Mouse (Mus musculus) left cerebral cortex, postnatal 25 days (tissue): ENCODE results near the gene Herpud2. TPM values are rescaled to one million over a fixed set of nuclear protein-coding genes. Genes with fewer than 3 reads are reported as not detected.

Source experiments
- DNase-seq, 2 experiments: peaks; one replicate each; pipeline ENCODE4 v3.0.0; 2022; ENCODE audit warnings: low spot score in 2 of 2, mixed read lengths in 1 of 2
- intact Hi-C: fragments of 180-260 bp; cut with DNase I; formaldehyde crosslinking; loops from one replicate; pipeline ENCODE4 v1.15.1; 2025
- total RNA-seq, 2 experiments: library from RNA; stranded (reverse); gene quantifications; 2 replicates each; pipeline ENCODE4 v1.2.3; 2021

The Herpud2 gene
- total RNA-seq, result 10 to 100 TPM; 51.9 to 52.2 TPM

DNA sequence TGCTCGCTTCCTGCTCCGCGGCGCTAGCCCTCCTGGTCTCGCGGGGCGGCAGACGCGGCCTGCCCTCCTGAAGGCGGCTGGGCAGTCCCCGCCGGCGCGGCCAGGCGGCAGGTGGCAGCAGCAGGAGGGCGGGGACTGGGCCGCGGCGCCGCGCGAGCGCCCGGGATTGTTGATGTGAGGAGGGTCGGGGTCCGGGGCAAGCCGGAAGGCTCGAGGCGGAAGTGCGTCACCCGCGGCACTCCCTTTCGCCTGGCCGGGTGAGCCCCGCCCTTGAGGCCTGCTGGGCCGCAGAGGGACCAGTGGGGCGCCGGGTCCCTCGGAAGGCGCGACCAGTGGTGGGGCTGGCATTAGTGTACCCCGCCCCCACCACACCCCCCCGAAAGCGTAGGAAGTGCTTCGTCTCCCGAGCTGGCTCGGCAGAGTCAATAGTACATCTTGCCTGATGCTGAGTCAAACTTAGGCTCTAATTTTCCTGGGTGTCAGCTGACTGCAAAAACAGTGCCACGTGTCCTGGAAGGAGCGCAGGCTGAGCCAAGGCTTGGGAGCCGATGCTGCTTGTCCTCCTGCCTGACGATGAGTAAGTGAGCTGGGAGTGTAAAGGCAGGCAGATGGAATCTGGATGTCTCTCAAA, at the start of gene Herpud2:
Herpud2 (minus strand) TSS at position 210 of the 631 bp plus-strand sequence.
- peak; percentile 91 to 96 for DNase-seq
- intact Hi-C loops, result loop anchor here (1.0 to 5.0 kb wide), 4 partner anchors 101 to 441 kb away; partner anchors contain the start of genes Eepd1 and Sept7

DNA sequence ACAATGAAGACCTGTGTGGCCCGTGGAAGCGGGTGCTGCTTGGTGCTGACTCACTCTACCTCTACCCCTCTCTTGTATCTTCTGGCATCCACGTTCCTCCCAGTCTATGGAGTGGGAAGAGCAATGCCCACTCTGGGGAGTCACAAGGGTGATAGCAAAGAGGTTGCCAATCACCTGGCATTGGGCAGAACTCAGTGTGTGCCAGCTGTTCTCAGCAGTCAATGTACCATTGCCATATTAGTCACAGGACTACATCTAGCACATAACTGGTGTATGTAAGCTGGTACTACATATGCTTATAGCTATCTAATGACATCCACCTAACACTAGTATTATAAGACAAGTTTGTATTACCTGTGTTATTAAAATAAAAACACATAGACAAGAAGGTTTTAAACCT, 49.4 kb upstream of the Herpud2 start:
- DNase-seq, result no peak
- intact Hi-C loops, result no loop called here

- DNase-seq, result no peak
- intact Hi-C loops, result no loop called here
Measured at GRCm38 (mm10) chr9:25200148-25200547, 48.5 kb upstream of the Herpud2 start.

- intact Hi-C loops, result no loop called here
Measured at GRCm38 (mm10) chr9:25196746-25197145, 45.1 kb upstream of the Herpud2 start.

GRCm38 (mm10) chr9:25191612-25192011, 40.0 kb upstream of the Herpud2 start:
- no peak for DNase-seq

More at GRCm38 (mm10) chr9:25196746-25197145, 45.1 kb upstream of the Herpud2 start:
- DNase-seq, result peak in 1 of 2 experiments; percentile 75

DNA sequence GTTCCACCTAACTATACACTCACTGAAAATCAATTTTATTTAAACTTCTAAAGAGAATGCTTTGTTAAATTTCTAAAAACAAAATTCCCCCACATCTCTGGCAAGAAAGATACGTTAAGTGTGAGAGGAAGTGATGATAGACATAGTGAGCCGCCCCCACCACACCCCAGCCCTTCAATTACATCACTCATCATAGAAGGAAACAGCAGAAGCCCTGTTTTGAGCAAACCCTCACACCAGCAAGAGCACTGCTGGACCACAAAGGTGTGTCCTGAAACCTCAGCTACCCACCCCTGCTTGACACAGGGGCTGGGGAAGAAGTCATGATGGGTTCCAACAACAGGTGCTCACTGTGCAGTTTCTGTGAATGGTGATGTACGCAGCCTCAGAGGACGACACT, 34.9 kb upstream of the Herpud2 start:
- intact Hi-C loops, result no loop called here
- DNase-seq, result peak in 1 of 2 experiments; percentile 57

More at GRCm38 (mm10) chr9:25191612-25192011, 40.0 kb upstream of the Herpud2 start:
- intact Hi-C loops, result no loop called here

DNA sequence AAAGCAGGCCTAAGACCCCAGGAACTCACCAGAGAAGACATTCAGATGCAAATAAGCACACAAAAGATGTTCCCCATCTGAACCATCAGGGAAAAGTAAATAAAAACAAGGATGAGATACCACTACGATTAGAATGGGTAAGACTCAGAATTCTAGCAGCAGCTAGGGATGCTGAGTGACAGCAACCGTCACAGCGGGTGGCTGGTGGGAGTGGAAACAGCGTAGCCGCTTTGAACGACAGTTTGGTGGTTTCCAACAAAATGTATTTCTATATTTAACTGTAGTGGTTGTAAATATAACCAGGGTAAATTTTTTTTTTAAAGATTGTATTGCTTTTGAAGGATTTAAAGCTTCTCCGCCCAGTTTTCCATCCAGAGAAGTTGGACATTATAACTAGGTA, 34.2 kb upstream of the Herpud2 start:
- no peak for DNase-seq

DNA sequence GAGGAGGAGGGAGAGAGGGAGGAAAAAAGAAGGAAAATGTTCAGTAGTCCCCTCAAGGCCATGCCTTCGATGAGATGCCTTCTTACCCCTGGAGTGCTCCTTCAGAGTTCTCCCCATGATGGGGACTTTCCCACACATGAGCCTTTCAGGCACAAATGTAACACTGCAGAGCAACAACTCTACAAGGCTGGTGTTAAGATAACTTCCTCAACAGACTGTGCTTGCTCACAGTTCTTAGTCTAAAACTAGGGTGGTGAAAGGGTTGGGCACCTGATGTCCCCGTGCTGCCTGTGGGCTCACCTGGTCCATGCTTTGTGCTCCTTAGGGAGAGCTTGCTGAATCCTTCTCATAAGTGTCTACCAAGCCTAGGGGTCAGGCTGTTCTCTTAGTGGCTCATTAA, 33.0 kb upstream of the Herpud2 start:
- intact Hi-C loops, result no loop called here
- no peak for DNase-seq

More for the DNA sequence above, 34.2 kb upstream of the Herpud2 start:
- intact Hi-C loops, result no loop called here

- DNase-seq, result no peak
- intact Hi-C loops, result no loop called here
Measured at GRCm38 (mm10) chr9:25178066-25178465, 26.4 kb upstream of the Herpud2 start.

DNA sequence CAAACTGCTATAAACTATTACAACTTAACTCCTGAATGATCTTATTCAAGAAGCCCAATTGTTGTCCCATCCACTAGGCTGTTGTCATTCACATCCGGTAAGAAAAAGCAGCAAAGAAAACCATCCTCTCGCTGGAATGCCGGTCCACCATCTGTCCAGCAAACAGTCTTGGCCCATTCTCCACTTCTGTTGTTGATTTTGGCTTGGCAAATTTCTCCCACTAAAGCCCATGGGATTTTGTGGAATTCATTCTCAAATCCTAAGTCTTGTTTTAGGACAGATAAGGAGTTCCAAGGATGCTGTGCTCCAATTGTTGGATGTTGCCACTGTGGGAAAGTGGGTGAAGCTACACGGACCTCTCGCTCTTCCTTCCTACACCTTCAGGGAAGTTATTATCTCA, 25.6 kb upstream of the Herpud2 start:
- intact Hi-C loops, result no loop called here
- no peak for DNase-seq

DNA sequence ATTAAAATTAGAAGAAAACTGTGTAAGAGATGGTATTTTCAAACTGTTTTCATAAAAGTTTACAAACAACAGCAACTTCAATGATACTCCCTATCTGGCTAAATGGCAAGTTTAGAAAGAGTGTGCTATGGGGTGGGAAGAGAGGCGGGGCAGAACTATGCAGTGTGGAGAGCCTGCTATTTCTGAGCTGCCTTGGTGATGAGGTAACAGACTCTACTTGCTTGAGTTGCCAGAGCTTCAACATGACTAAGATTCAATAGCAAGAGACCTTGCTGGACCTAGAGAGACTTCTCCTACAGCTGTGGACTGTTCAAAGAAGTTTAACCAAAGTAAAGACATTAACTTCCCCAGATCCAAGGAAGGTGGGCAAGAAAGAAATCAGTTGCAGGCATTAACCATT, 24.9 kb upstream of the Herpud2 start:
- DNase-seq, result peak in 1 of 2 experiments; percentile 50
- intact Hi-C loops, result no loop called here

- intact Hi-C loops, result loop anchor here (1.0 to 2.0 kb wide), 2 partner anchors 33 to 76 kb away; partner anchors contain the start of gene Sept7
- DNase-seq, result no peak
Measured at GRCm38 (mm10) chr9:25175978-25176377, 24.4 kb upstream of the Herpud2 start.

DNA sequence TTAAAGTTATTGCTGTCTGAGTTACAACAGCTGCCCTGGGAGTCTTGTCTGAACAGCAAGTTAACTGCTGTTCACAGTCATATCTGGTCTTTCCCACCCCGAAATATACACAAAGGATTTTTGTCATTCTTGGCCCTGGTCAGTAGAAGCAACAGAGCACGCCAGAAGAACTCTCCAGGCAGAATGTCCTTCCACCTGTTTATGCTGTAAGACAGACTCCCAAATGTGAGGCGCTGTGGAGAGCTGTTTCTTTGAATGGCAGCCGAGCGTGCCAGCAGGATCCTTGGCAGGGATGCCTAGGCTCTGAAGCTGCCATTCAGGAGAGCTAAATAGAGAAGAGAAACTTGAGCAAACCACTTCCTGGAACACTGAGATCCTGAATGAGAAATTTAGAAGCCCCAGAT, 23.4 kb upstream of the Herpud2 start:
- DNase-seq, result peak; percentile 84 to 95
- intact Hi-C loops, result loop anchor here (1.0 to 2.0 kb wide), 2 partner anchors 34 to 77 kb away; partner anchors contain the start of gene Sept7

DNA sequence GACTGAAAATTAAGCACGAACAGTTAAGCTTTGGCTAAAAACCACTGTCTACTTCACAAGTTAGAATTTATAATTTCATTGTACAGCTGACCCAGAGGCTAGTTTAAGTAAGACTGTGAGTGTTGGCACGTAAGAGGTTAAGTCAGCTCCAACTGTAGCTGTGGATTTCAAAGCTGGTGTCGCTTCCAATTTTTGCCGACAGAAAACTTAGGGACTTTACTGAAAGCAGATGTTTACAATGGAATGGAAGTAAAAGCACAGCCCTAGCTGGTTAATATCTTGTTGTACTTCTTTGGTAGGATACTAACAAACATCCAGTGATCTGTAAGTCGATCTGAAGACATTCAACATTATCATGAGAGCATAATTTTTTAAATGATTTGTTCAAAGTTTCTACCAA, 23.0 kb upstream of the Herpud2 start:
- no peak for DNase-seq
- intact Hi-C loops, result loop anchor here (1.0 to 5.0 kb wide), 3 partner anchors 34 to 303 kb away; partner anchors contain the start of gene Sept7

GRCm38 (mm10) chr9:25173171-25173570, 21.6 kb upstream of the Herpud2 start:
- intact Hi-C loops, result loop anchor here (5.0 kb wide), 1 partner anchor 304 kb away; no protein-coding TSS in a partner anchor
- DNase-seq, result peak in 1 of 2 experiments; percentile 53

DNA sequence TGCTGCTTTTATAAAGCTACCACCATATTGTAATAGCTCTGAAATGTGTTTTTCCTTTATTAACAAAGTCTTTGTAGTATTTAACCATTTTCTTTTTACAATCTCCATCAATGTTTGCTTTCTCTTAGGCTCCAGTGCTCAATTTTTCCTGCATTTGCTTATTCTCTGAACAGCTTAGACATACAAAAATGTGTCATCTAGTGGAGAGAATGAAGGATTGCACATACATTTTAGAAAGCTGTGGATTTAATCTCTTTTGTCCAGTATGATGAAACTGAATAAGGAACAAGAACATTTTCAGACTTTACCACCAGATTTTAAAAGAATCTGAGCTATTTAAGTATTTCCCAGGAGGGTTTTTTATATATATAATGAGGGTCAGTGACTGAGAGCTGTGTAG, 18.0 kb upstream of the Herpud2 start:
- intact Hi-C loops, result loop anchor here (5.0 kb wide), 2 partner anchors 308 to 423 kb away; no protein-coding TSS in a partner anchor
- no peak for DNase-seq

DNA sequence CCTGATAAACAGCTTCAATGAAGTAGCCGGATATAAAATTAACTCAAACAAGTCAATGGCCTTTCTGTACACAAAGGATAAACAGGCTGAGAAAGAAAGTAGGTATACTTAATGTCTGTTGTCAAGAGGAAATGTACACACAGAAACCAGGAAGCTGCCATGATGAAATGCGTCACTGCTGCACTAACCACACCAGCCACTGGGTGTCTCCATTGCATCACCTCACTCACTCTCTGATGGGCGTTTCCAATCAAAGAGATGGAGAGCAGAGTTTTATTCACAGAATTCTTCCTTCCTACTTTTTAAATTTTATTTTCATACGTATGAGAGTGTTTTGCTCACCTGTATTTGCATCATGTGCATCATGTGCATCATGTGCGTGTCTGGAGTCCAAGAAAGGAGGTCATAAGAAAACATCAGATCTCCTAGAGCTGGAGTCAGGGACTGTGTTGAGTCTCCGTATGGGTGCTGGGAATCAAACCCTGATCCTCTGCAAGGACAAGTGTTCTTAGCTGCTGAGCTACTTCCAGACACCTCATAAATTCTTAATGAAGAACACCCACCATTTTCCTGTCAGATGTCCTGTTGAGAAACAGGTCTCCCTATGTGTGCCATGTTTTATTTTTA, 16.0 kb upstream of the Herpud2 start:
- intact Hi-C loops, result loop anchor here (1.0 to 5.0 kb wide), 2 partner anchors 142 to 425 kb away; no protein-coding TSS in a partner anchor
- DNase-seq, result peak; percentile 80 to 88

DNA sequence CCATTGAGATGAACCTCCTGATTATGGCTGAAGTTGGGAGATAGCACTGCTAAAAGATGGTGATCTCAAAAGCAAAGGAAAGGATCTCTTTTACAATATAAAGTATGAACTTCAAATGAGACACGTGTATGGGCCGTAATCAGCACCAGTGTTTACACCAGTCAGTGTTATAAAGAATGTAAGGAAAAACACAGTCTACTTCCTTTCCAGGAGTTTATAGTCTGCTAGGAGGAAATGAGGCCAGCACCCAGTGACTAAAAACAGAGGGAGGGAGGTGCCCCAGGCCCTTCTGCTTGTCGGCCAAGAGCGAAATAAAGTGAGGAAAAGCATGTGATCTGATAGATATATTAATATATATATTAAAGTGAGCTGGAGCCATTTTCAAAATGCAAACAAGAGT, 6.6 kb upstream of the Herpud2 start:
- intact Hi-C loops, result no loop called here
- DNase-seq, result no peak

GRCm38 (mm10) chr9:25156377-25156776, 4.8 kb upstream of the Herpud2 start:
- intact Hi-C loops, result no loop called here
- DNase-seq, result no peak

DNA sequence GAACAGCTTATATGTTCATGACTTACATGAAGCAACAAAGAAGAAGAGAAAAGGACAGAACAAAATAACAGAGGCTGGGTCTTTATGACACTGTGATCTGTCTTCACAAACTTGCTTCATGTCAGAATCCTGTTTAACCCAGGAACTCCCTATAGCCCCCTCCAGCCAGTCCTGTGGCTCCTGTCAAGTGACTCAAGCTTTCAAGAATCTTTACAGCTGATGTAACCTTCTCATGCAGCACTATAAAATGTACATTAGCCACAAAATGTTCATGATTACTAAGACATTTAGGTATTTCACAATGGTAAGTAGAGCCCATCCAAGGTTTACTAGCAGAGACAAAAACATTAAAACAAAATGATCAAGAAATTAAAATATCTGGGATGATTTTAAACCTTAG, 1.4 kb upstream of the Herpud2 start:
- intact Hi-C loops, result loop anchor here (5.0 kb wide), 3 partner anchors 159 to 439 kb away; partner anchors contain the start of gene Eepd1
- no peak for DNase-seq

DNA sequence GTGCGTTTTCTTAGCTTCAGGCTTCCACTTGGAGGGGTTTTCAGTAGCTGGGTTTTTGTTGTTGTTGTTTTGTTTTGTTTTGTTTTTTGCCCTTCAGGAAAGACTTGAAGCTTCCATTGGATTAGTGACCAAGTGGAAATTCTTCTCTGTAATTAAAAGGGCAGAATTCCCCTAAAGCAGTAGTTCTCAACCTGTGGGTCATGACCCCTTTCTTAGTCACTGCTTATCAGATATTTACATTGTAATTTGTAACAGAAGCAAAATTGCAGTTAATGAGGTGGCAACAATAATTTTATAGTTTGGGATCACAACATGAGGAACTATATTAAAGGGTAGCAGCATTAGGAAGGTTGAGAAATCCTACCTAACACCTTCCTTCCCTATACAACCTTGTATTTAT, 837 bp upstream of the Herpud2 start:
- no peak for DNase-seq
- intact Hi-C loops, result loop anchor here (5.0 kb wide), 3 partner anchors 160 to 440 kb away; partner anchors contain the start of gene Eepd1
